Mouse (Mus musculus) midbrain, embryonic 13.5 days (tissue): ENCODE measurements around the gene Ovca2. TPM values are rescaled to one million over a fixed set of nuclear protein-coding genes. Genes with fewer than 3 reads are reported as not detected.
A peak's percentile ranks its signal among the peaks of the same experiment; 100 is the strongest.

Source experiments
- ATAC-seq: fragments of 200-750 bp; cut with Nextera tagmentation; 2 replicates; pipeline ENCODE4 v1.8.0; 2017; ENCODE audit warnings: mild to moderate bottlenecking, moderate TSS enrichment, moderate library complexity
- H3K27ac ChIP-seq: fragments of 300-500 bp; sonication (generic); 2 replicates; pipeline ENCODE4 v1.5.1; 2015; ENCODE audit warnings: inconsistent platforms, mild to moderate bottlenecking, moderate library complexity
- H3K27me3 ChIP-seq: fragments of 300-500 bp; sonication (generic); 2 replicates; pipeline ENCODE4 v1.6.1; 2015; ENCODE audit warnings: mild to moderate bottlenecking, inconsistent platforms
- H3K36me3 ChIP-seq: fragments of 300-500 bp; sonication (generic); 2 replicates; pipeline ENCODE4 v1.6.1; 2015; ENCODE audit warnings: mild to moderate bottlenecking, inconsistent platforms
- H3K4me1 ChIP-seq: fragments of 300-500 bp; sonication (generic); replicated peaks from 2 replicates; pipeline ENCODE4 v1.6.1; 2015; ENCODE audit warnings: inconsistent platforms
- H3K4me2 ChIP-seq: fragments of 300-500 bp; sonication (generic); replicated peaks from 2 replicates; pipeline ENCODE4 v1.6.1; 2015; ENCODE audit warnings: moderate library complexity, mild to moderate bottlenecking, inconsistent platforms
- H3K4me3 ChIP-seq: fragments of 300-500 bp; sonication (generic); replicated peaks from 2 replicates; pipeline ENCODE4 v1.5.1; 2015; ENCODE audit warnings: mild to moderate bottlenecking, inconsistent platforms
- H3K9ac ChIP-seq: fragments of 300-500 bp; sonication (generic); replicated peaks from 2 replicates; pipeline ENCODE4 v1.6.1; 2015; ENCODE audit warnings: mild to moderate bottlenecking, inconsistent platforms
- H3K9me3 ChIP-seq: fragments of 300-500 bp; sonication (generic); 2 replicates; pipeline ENCODE4 v1.6.1; 2016; ENCODE audit warnings: mild to moderate bottlenecking, inconsistent platforms
- WGBS: fragments of 180-500 bp; shearing (Covaris S2); methylation state at CpG from one replicate; pipeline ENCODE4 v1.1.7; 2015; 5-methylcytosine and 5-hydroxymethylcytosine counted together
- polyA plus RNA-seq: library from polyadenylated mRNA; unstranded; fragments of >200 nt; fragmentation: Nextera tagmentation; extraction: Ambion mirVana; gene quantifications from 2 replicates; pipeline ENCODE4 v1.2.1, GENCODE M21; 2015

The Ovca2 gene
- polyA plus RNA-seq, 1 experiment from 2014 or later, result 19.8 TPM

GRCm38 (mm10) chr11:75167643-75168589 lies 10.7 kb downstream of the Ovca2 start:
- Histone ChIP-seq H3K27ac (no peak overlapping the region), H3K4me2 (peak overlapping the region; percentile 75), H3K9me3 (no peaks in the 10 kb centered on the region), H3K4me1 (peaks cover 74% of the 10 kb centered on the region), H3K27me3 (peaks cover 94% of the 10 kb centered on the region), H3K4me3 (peak overlapping the region; percentile 48), H3K9ac (peak overlapping the region; percentile 62), H3K36me3 (peaks cover 8% of the 10 kb centered on the region)
- 2% methylated on average over 49 of the region's 63 CpGs for WGBS
- no peak for ATAC-seq

GRCm38 (mm10) chr11:75166861-75167642 lies 11.6 kb downstream of the Ovca2 start:
- H3K4me2 ChIP-seq, result peak overlapping the region; percentile 75
- peaks cover 14% of the 10 kb centered on the region for H3K36me3 ChIP-seq
- no peaks in the 10 kb centered on the region for H3K9me3 ChIP-seq
- no peak overlapping the region for H3K27ac ChIP-seq
- no peak for ATAC-seq
- peak overlapping the region; percentile 48 for H3K4me3 ChIP-seq
- WGBS, result 2% methylated on average over 66 of the region's 68 CpGs
- peaks cover 90% of the 10 kb centered on the region for H3K27me3 ChIP-seq
- peaks cover 67% of the 10 kb centered on the region for H3K4me1 ChIP-seq
- H3K9ac ChIP-seq, result peak overlapping the region; percentile 54

- peak overlapping the region; percentile 54 for H3K9ac ChIP-seq
- ATAC-seq, result no peak
- H3K36me3 ChIP-seq, result peaks cover 19% of the 10 kb centered on the region
- H3K9me3 ChIP-seq, result no peaks in the 10 kb centered on the region
- peaks cover 82% of the 10 kb centered on the region for H3K27me3 ChIP-seq
- 4% methylated on average over 55 of the region's 55 CpGs for WGBS
- no peak overlapping the region for H3K27ac ChIP-seq
- peak overlapping the region; percentile 75 for H3K4me2 ChIP-seq
- peaks cover 59% of the 10 kb centered on the region for H3K4me1 ChIP-seq
- peak overlapping the region; percentile 48 for H3K4me3 ChIP-seq
These were observed 12.3 kb downstream of the Ovca2 start for GRCm38 (mm10) chr11:75166193-75166842.

- 3% methylated on average over 54 of the region's 54 CpGs for WGBS
- H3K4me2 ChIP-seq, result peak overlapping the region; percentile 75
- no peak overlapping the region for H3K27ac ChIP-seq
- no peak for ATAC-seq
- peaks cover 75% of the 10 kb centered on the region for H3K27me3 ChIP-seq
- no peak overlapping the region for H3K9ac ChIP-seq
- peaks cover 52% of the 10 kb centered on the region for H3K4me1 ChIP-seq
- H3K4me3 ChIP-seq, result peak overlapping the region; percentile 48
- peaks cover 25% of the 10 kb centered on the region for H3K36me3 ChIP-seq
- H3K9me3 ChIP-seq, result no peaks in the 10 kb centered on the region
These were observed 13.0 kb downstream of the Ovca2 start for GRCm38 (mm10) chr11:75165441-75166192.

- ATAC-seq, result no peak
- Histone ChIP-seq H3K27me3 (peaks cover 72% of the 10 kb centered on the region), H3K36me3 (peaks cover 34% of the 10 kb centered on the region), H3K9ac (no peak overlapping the region), H3K4me3 (peak overlapping the region; percentile 48; the same call in 1 of the 2 replicates), H3K4me1 (peaks cover 44% of the 10 kb centered on the region), H3K4me2 (no peak overlapping the region), H3K27ac (no peak overlapping the region), H3K9me3 (no peaks in the 10 kb centered on the region)
- WGBS, result 15% methylated on average over 13 of the region's 15 CpGs
These were observed 13.9 kb downstream of the Ovca2 start for GRCm38 (mm10) chr11:75164750-75165149.

GRCm38 (mm10) chr11:75164051-75164450 lies 14.6 kb downstream of the Ovca2 start:
- H3K9me3 ChIP-seq, result no peaks in the 10 kb centered on the region
- H3K9ac ChIP-seq, result no peak overlapping the region
- 80% methylated on average over 2 of the region's 2 CpGs for WGBS
- peaks cover 38% of the 10 kb centered on the region for H3K4me1 ChIP-seq
- H3K4me2 ChIP-seq, result no peak overlapping the region
- ATAC-seq, result no peak
- peaks cover 65% of the 10 kb centered on the region for H3K27me3 ChIP-seq
- H3K36me3 ChIP-seq, result peaks cover 41% of the 10 kb centered on the region
- no peak overlapping the region for H3K27ac ChIP-seq
- H3K4me3 ChIP-seq, result no peak overlapping the region

- no peak overlapping the region for H3K9ac ChIP-seq
- 91% methylated on average over 6 of the region's 6 CpGs for WGBS
- H3K27me3 ChIP-seq, result peaks cover 59% of the 10 kb centered on the region
- H3K9me3 ChIP-seq, result no peaks in the 10 kb centered on the region
- H3K4me3 ChIP-seq, result no peak overlapping the region
- H3K4me2 ChIP-seq, result no peak overlapping the region
- peaks cover 46% of the 10 kb centered on the region for H3K36me3 ChIP-seq
- H3K27ac ChIP-seq, result no peak overlapping the region
- H3K4me1 ChIP-seq, result peaks cover 31% of the 10 kb centered on the region
- ATAC-seq, result no peak
These were observed 15.3 kb downstream of the Ovca2 start for GRCm38 (mm10) chr11:75163379-75163778.

- no peak for ATAC-seq
These were observed 16.0 kb downstream of the Ovca2 start for GRCm38 (mm10) chr11:75162591-75163080.

GRCm38 (mm10) chr11:75161417-75162008 lies 17.1 kb downstream of the Ovca2 start:
- Histone ChIP-seq H3K36me3 (peaks cover 51% of the 10 kb centered on the region), H3K9me3 (no peaks in the 10 kb centered on the region), H3K9ac (no peak overlapping the region), H3K4me3 (no peak overlapping the region), H3K4me1 (peaks cover 13% of the 10 kb centered on the region), H3K27me3 (peaks cover 40% of the 10 kb centered on the region), H3K27ac (no peak overlapping the region), H3K4me2 (no peak overlapping the region)
- 80% methylated on average over 4 of the region's 4 CpGs for WGBS
- no peak for ATAC-seq

More at GRCm38 (mm10) chr11:75162591-75163080, 16.0 kb downstream of the Ovca2 start:
- H3K4me2 ChIP-seq, result no peak overlapping the region
- H3K4me3 ChIP-seq, result no peak overlapping the region
- no peaks in the 10 kb centered on the region for H3K9me3 ChIP-seq
- peaks cover 47% of the 10 kb centered on the region for H3K36me3 ChIP-seq
- WGBS, result 90% methylated on average over 12 of the region's 12 CpGs
- peaks cover 24% of the 10 kb centered on the region for H3K4me1 ChIP-seq
- peaks cover 51% of the 10 kb centered on the region for H3K27me3 ChIP-seq
- no peak overlapping the region for H3K27ac ChIP-seq
- H3K9ac ChIP-seq, result no peak overlapping the region

- peaks cover 34% of the 10 kb centered on the region for H3K27me3 ChIP-seq
- no peak overlapping the region for H3K4me3 ChIP-seq
- H3K9ac ChIP-seq, result no peak overlapping the region
- peaks cover 57% of the 10 kb centered on the region for H3K36me3 ChIP-seq
- peaks cover 7% of the 10 kb centered on the region for H3K4me1 ChIP-seq
- no peak overlapping the region for H3K4me2 ChIP-seq
- 88% methylated on average over 7 of the region's 7 CpGs for WGBS
- H3K9me3 ChIP-seq, result no peaks in the 10 kb centered on the region
- H3K27ac ChIP-seq, result no peak overlapping the region
- ATAC-seq, result no peak
These were observed 17.7 kb downstream of the Ovca2 start for GRCm38 (mm10) chr11:75160954-75161353.

- H3K4me3 ChIP-seq, result no peak overlapping the region
- H3K4me1 ChIP-seq, result no peaks in the 10 kb centered on the region
- peaks cover 57% of the 10 kb centered on the region for H3K36me3 ChIP-seq
- H3K9me3 ChIP-seq, result no peaks in the 10 kb centered on the region
- WGBS, result 67% methylated on average over 2 of the region's 2 CpGs
- peaks cover 21% of the 10 kb centered on the region for H3K27me3 ChIP-seq
- ATAC-seq, result no peak
- H3K4me2 ChIP-seq, result no peak overlapping the region
- H3K9ac ChIP-seq, result no peak overlapping the region
- no peak overlapping the region for H3K27ac ChIP-seq
These were observed 19.1 kb downstream of the Ovca2 start for GRCm38 (mm10) chr11:75159564-75159963.
